Mouse (Mus musculus) gonadal fat pad, adult 2 months (tissue): ENCODE results near the gene Sash1. TPM values are rescaled to one million over a fixed set of nuclear protein-coding genes. Genes with fewer than 3 reads are reported as not detected.

ENCODE experiments used
- DNase-seq: peaks from one replicate; pipeline ENCODE4 v3.0.0-alpha.2; 2012; ENCODE audit warnings: low read depth
- polyA plus RNA-seq: library from polyadenylated mRNA; depleted of rRNA; stranded (reverse); fragments of >200 nt; gene quantifications from 2 replicates; pipeline ENCODE4 v1.2.3, GENCODE M21; 2012

The Sash1 gene
- polyA plus RNA-seq, 1 experiment, result 21.4 TPM

DNA sequence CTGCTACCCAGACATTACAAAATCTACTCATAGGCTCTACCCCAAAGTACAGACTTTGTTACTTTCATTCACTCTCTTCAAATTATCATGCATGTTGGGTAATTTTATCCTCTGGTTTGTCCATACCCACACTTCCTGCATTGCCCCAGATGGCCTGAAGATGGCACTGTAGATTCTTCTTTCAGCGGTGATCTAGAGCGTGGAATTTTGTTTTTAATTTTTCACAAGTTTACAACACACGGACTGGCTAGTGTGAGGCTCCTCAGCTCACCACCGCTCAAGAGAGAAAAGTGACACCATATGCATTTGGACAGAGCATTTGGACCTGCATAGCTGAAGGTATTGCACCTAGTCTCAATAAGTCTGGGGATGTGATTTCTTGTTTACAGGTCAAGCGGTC lies 93.5 kb downstream of the Sash1 start:
- DNase-seq, result no peak

GRCm38 (mm10) chr10:8789096-8789495 lies 96.8 kb downstream of the Sash1 start:
- DNase-seq, result no peak

GRCm38 (mm10) chr10:8787221-8787620 lies 98.6 kb downstream of the Sash1 start:
- no peak for DNase-seq

DNA sequence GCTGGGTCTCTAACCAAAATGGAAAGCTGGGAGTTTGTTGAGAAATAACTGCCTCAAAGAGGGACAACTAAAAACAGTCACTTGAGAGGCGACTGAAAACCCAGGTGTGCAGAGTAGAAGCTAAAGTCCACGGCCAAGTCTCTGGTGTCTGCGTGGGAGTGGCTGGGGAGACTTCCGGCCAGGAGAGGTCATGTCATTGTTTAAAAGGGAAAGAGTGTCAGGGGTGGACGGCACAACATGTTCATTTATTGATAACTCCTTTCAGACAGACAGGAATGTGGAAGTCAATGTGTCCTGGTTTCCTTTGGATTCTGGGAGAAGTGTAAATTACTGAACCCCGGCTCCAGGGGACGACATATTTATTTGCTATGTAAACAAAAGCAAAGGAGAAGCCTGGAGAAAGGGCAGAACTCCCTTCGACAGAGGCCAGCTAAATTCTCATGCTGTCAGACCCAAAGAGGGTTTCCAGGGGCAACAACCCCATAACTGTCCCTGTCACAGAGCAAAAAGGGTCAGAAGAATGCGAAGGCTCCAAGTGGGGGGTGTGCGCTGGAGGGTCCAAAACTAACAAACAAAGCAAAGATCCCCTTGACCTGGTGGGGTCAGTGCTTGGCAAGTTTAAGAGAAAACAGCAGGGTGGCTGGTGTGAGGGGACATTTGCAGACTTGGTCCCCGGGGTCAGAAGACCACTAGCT lies 100.3 kb downstream of the Sash1 start:
- DNase-seq, result no peak

DNA sequence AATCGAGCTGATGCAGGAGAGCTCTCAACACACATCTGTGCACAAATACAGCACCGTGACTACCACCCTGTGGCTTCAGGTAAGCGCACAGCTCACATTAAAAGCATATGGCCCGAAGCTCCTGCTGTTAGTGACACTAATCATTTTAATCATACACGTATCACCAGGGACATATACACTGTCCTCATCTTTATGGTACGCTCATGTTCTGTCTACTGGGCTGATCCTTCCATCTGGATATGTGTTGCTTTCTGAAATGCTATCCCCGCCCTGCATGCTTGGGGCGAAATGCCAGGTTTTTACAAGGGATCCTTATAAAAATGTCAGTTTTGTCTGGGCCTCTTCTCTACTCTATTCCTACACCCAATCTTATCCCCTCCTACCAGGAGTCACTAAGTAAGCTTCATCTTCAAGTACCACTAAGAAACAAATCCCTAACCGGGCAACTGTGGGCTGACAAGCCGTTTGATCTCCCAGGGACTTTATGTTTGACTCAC lies 103.9 kb downstream of the Sash1 start:
- no peak for DNase-seq

- no peak for DNase-seq
These were observed 106.0 kb downstream of the Sash1 start for GRCm38 (mm10) chr10:8779842-8780241.

- DNase-seq, result no peak
These were observed 107.0 kb downstream of the Sash1 start for GRCm38 (mm10) chr10:8778845-8779244.

- no peak for DNase-seq
These were observed 108.2 kb downstream of the Sash1 start for GRCm38 (mm10) chr10:8777552-8778253.

GRCm38 (mm10) chr10:8776791-8777190 lies 109.1 kb downstream of the Sash1 start:
- no peak for DNase-seq

GRCm38 (mm10) chr10:8775794-8776193 lies 110.1 kb downstream of the Sash1 start:
- DNase-seq, result no peak

GRCm38 (mm10) chr10:8772464-8773209 lies 113.2 kb downstream of the Sash1 start:
- peak; percentile 51 for DNase-seq

GRCm38 (mm10) chr10:8770931-8771653 lies 114.8 kb downstream of the Sash1 start:
- no peak for DNase-seq

DNA sequence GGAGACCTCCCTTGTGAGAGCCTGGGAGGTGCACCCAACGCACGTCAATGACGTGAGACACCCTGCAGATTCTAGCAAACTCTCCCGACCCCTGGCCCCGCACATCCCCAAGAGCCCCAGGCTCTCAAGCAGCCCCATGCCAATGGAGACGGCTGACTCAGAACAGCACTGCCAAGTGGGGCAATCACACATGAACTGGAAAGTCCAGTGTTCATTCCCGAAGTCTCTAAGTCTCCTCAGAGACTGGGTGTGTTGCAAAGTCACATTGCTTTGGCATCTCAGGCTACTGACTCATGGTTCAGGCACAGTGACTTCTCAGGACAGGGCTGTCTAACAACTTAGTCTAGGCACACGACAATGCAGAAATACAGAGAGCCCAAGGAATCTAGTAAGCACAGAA lies 117.2 kb downstream of the Sash1 start:
- DNase-seq, result peak; percentile 74

DNA sequence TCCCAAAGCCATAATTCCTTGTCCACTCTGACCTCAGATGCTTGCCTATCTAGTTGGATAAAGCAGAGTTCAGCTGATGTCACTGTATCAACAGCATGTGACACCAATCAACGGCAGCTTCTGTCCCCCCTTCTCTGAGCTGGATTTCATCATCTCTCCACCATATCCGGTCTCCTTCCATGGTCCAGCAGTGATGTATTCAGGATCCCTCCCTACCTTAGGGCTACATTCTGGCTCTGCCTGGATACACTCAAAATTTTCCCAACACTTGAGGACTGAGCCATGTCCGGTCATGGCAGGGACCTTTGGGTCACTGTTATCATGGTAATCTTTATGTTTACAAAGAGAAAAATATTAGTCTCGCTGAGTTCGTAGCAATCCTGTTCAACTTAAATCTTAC lies 118.5 kb downstream of the Sash1 start:
- DNase-seq, result no peak

GRCm38 (mm10) chr10:8765922-8766522 lies 119.8 kb downstream of the Sash1 start:
- DNase-seq, result no peak

DNA sequence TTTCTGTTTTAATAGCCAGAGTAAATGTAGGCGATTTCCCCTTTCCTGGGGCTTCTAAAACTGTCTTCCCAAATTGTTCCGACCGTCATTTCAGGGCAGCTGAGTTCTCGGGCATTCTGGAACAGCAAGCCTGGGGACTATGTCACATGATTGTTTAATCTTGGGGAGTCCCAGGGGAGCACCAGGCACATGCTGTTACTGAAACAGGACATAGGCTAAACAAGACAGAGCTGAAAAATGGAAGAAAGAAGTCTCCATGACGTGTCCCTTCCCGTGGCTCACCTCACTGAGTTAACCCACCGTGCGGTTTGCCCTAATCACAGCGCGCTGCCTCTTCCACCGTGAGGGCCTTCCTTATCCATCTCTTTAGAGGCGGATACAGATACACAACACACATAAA lies 123.1 kb downstream of the Sash1 start:
- DNase-seq, result no peak

GRCm38 (mm10) chr10:8762209-8762701 lies 123.6 kb downstream of the Sash1 start:
- no peak for DNase-seq

- no peak for DNase-seq
These were observed 124.2 kb downstream of the Sash1 start for GRCm38 (mm10) chr10:8761656-8762055.

DNA sequence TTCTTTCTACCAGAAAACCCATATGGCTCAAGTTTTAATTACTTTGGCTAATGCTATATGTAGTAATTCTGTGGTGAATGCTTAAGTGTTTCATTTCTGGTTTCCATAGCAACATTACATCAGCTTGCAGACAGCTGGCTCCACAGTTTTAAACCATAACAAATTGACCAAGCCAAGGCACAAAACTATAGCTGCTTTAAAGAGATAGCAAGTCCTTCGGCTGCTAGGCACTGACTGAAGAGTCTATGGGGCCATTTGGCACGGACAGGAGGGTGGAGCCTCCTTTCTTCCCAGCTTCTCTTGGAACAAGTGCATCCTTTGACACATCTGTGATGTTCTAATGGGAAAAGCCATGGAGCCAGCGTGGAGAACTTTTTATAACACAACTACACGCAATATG lies 125.3 kb downstream of the Sash1 start:
- DNase-seq, result no peak

DNA sequence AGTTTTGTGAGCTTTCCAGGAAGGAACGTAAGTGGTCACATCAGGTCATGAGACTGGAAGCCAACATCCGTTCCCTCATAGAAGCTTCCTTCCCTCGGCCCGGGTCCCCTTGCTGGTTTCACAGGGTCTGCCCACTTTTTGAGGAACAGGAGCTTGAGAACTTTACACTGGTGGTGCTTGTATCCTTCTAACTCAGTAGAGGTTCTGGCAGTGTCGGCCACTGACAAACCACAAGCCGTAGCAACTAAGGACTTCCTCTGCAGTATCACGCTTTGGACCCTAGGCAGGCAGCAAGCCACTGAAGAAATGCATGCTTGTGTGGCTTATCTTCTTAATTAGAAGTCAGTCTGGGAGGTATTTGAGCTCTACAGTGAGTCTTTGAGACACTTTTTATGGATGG lies 126.6 kb downstream of the Sash1 start:
- DNase-seq, result no peak

- no peak for DNase-seq
These were observed 128.4 kb downstream of the Sash1 start for GRCm38 (mm10) chr10:8757429-8757931.
